Comparison of ENCODE assay signal across 31 mouse cellular contexts in the genomic region with DNA sequence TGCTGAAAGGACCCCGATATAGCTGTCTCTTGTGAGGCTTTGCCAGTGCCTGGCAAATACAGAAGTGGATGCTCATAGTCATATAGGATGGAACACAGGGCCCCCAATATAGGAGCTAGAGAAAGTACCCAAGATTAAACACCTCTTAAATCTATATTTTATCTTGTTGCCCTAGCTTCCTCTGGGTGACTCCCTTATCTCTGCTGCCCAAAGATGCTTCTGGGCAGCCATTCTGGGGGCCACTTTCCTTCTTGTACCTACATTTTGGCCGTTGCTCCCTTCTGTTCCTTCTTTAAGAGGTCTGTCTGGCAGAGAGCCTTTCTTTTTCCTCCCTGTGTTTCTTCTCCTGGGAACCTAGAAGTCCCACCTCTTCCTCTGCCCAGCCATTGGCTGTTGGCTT. TPM values are rescaled to one million over a fixed set of nuclear protein-coding genes. Genes with fewer than 3 reads are reported as not detected.
DNase-seq lines count a peak whose midpoint lies in the region; ATAC-seq and TF ChIP-seq lines count a peak whose summit lies in the region.
"Had no signal": no experiment of that assay in that cellular context is flagged by ENCODE, and none has a peak within 500 bp of the region (broad histone marks: within the 10 kb centered on the region; RNA-seq: fewer than 3 reads in every experiment).

No protein-coding gene starts in this region.

- 70% methylated on average over 2 of the region's 2 CpGs for WGBS in liver, embryonic 11.5 days
- WGBS in liver, embryonic 14.5 days (ENCODE audit: insufficient replicate concordance), result 46% methylated on average over 2 of the region's 2 CpGs
- 41% methylated on average over 2 of the region's 2 CpGs for WGBS in liver, embryonic 16.5 days (ENCODE audit: insufficient replicate concordance)

- DNase-seq in liver, embryonic 11.5 days (ENCODE audit: low spot score), result no peak
- no peak for DNase-seq in liver
- DNase-seq in G1E (ENCODE audit: low spot score), result no peak
- DNase-seq in liver, embryonic 14.5 days (ENCODE audit: low read depth in 3 of 3, low spot score in 3 of 3), result no peak
- no peak for DNase-seq in embryo, embryonic 10 days (ENCODE audit: low spot score)
- DNase-seq in ovary, postnatal 36 days (ENCODE audit: low spot score), result no peak
- DNase-seq in cerebellum, postnatal 36 days, result no peak
- DNase-seq: adrenal gland, adult 2 months; adrenal gland, postnatal 10 days; adrenal gland, postnatal 25 days; B cell, adult 2 months; cerebellum, adult 11 months; cerebellum, adult 18-20 months; cerebellum, adult 8-10 months; cerebellum, adult 9-11 months; cerebellum, postnatal 14 days; embryo, embryonic 11 days had no signal

- peak; percentile 63; the same call in 1 of the 2 replicates for ATAC-seq in liver, embryonic 11.5 days (replicated peaks; ENCODE audit: low FRiP score)
- ATAC-seq in G1E (ENCODE audit: extremely low read depth, insufficient number of reproducible peaks, low FRiP score, poor library complexity, severe bottlenecking), result peak; percentile 54
- peak; percentile 67; the same call in 1 of the 2 replicates for ATAC-seq in liver, embryonic 14.5 days (ENCODE audit: insufficient read depth)
- ATAC-seq in liver, embryonic 16.5 days (ENCODE audit: low read depth), result 0 out of 2 replicates have a peak, but pooled peaks have one; percentile 43
- ATAC-seq: CD4-positive, CD25-positive, alpha-beta regulatory T cell, adult 4 months; forebrain, embryonic 14.5 days; forebrain, embryonic 16.5 days had no signal

- H3K4me3 ChIP-seq in liver, embryonic 11.5 days (ENCODE audit: low read depth, low read length), result no peak overlapping the region
- H3K4me3 ChIP-seq in G1E (ENCODE audit: low read depth, low read length), result no peak overlapping the region
- no peak overlapping the region for H3K4me3 ChIP-seq in liver, embryonic 14.5 days (ENCODE audit: insufficient read depth in 1 of 2, low read depth in 2 of 2, low read length in 2 of 2)
- no peak overlapping the region for H3K4me3 ChIP-seq in liver, embryonic 16.5 days (ENCODE audit: low read depth, low read length)
- H3K4me3 ChIP-seq: embryonic facial prominence, embryonic 13.5 days; embryonic facial prominence, embryonic 15.5 days; erythroblast, embryonic 14.5 days; forebrain, embryonic 10.5 days; forebrain, embryonic 12.5 days had no signal

- H3K27ac ChIP-seq in liver, embryonic 11.5 days (ENCODE audit: low read depth, low read length), result no peak overlapping the region
- H3K27ac ChIP-seq in liver, embryonic 14.5 days, result no peak overlapping the region
- H3K27ac ChIP-seq in liver, embryonic 16.5 days (ENCODE audit: low read length), result no peak overlapping the region
- H3K27ac ChIP-seq: embryonic facial prominence, embryonic 13.5 days; embryonic facial prominence, embryonic 15.5 days; forebrain, embryonic 10.5 days; forebrain, embryonic 12.5 days had no signal

- no peak for TF ChIP-seq CTCF in G1E (IDR thresholded peaks at IDR 0.05; ENCODE audit: low read depth, low read length)
- TF ChIP-seq CTCF in liver, embryonic 14.5 days (IDR thresholded peaks at IDR 0.05; ENCODE audit: low read depth), result no peak

- no peaks in the 10 kb centered on the region for H3K36me3 ChIP-seq in liver, embryonic 11.5 days (ENCODE audit: control insufficient read depth, insufficient read depth, low read length)
- H3K36me3 ChIP-seq in G1E (replicated peaks), result peaks cover 4% of the 10 kb centered on the region
- H3K36me3 ChIP-seq in liver, embryonic 14.5 days (replicated peaks; ENCODE audit: control insufficient read depth, insufficient read depth, low read depth), result no peaks in the 10 kb centered on the region
- H3K36me3 ChIP-seq in liver, embryonic 16.5 days (ENCODE audit: control insufficient read depth, insufficient read depth), result no peaks in the 10 kb centered on the region
- H3K36me3 ChIP-seq: embryonic facial prominence, embryonic 15.5 days; forebrain, embryonic 12.5 days had no signal

- H3K9me3 ChIP-seq in liver, embryonic 11.5 days (ENCODE audit: control insufficient read depth, low read length), result no peaks in the 10 kb centered on the region
- H3K9me3 ChIP-seq in G1E (replicated peaks), result no peaks in the 10 kb centered on the region
- H3K9me3 ChIP-seq in liver, embryonic 14.5 days (ENCODE audit: control insufficient read depth, low read length), result no peaks in the 10 kb centered on the region
- H3K9me3 ChIP-seq in liver, embryonic 16.5 days (replicated peaks; ENCODE audit: control insufficient read depth, low read length), result no peaks in the 10 kb centered on the region
- H3K9me3 ChIP-seq: embryonic facial prominence, embryonic 13.5 days; embryonic facial prominence, embryonic 15.5 days; forebrain, embryonic 10.5 days; forebrain, embryonic 12.5 days had no signal

- H3K4me2 ChIP-seq in liver, embryonic 11.5 days, result peak overlapping the region; percentile 37; the same call in 1 of the 2 replicates
- H3K4me2 ChIP-seq in liver, embryonic 14.5 days (ENCODE audit: low read depth), result peak overlapping the region; percentile 33
- no peak overlapping the region for H3K4me2 ChIP-seq in liver, embryonic 16.5 days (ENCODE audit: low read depth, low read length)
- H3K4me2 ChIP-seq: embryonic facial prominence, embryonic 13.5 days; embryonic facial prominence, embryonic 15.5 days; forebrain, embryonic 12.5 days had no signal

- H3K27me3 ChIP-seq in liver, embryonic 11.5 days (replicated peaks; ENCODE audit: control insufficient read depth, insufficient read depth, low read length), result no peaks in the 10 kb centered on the region
- no peaks in the 10 kb centered on the region for H3K27me3 ChIP-seq in G1E (ENCODE audit: insufficient read depth, low read length)
- no peaks in the 10 kb centered on the region for H3K27me3 ChIP-seq in liver, embryonic 14.5 days (ENCODE audit: control insufficient read depth, insufficient read depth, low read length)
- no peaks in the 10 kb centered on the region for H3K27me3 ChIP-seq in liver, embryonic 16.5 days (ENCODE audit: control insufficient read depth, insufficient read depth, low read depth, low read length)
- H3K27me3 ChIP-seq: CH12.LX; embryonic facial prominence, embryonic 13.5 days; embryonic facial prominence, embryonic 15.5 days; forebrain, embryonic 12.5 days had no signal

- TF ChIP-seq EP300 in liver, embryonic 14.5 days (IDR thresholded peaks at IDR 0.05; ENCODE audit: low read depth), result 0 out of 2 replicates have a peak, but pooled peaks have one; percentile 18

- H3K9ac ChIP-seq in liver, embryonic 11.5 days (ENCODE audit: low read depth, low read length), result no peak overlapping the region
- no peak overlapping the region for H3K9ac ChIP-seq in liver, embryonic 14.5 days (replicated peaks)
- H3K9ac ChIP-seq in liver, embryonic 16.5 days (ENCODE audit: low read depth, low read length), result no peak overlapping the region
- H3K9ac ChIP-seq: embryonic facial prominence, embryonic 13.5 days; embryonic facial prominence, embryonic 15.5 days; forebrain, embryonic 12.5 days had no signal

- peaks cover 7% of the 10 kb centered on the region for H3K4me1 ChIP-seq in liver, embryonic 11.5 days (replicated peaks; ENCODE audit: control insufficient read depth, insufficient read depth, low read length)
- H3K4me1 ChIP-seq in G1E (ENCODE audit: insufficient read depth, low read depth, low read length), result peaks cover 7% of the 10 kb centered on the region
- peaks cover 12 to 22% of the 10 kb centered on the region in 2 experiments for H3K4me1 ChIP-seq in liver, embryonic 14.5 days (replicated peaks; ENCODE audit: control insufficient read depth in 2 of 2, insufficient read depth in 2 of 2, low read length in 1 of 2)
- peaks cover 6% of the 10 kb centered on the region for H3K4me1 ChIP-seq in liver, embryonic 16.5 days (ENCODE audit: control insufficient read depth, low read depth, low read length)
- H3K4me1 ChIP-seq: embryonic facial prominence, embryonic 13.5 days; embryonic facial prominence, embryonic 15.5 days; forebrain, embryonic 10.5 days; forebrain, embryonic 12.5 days had no signal

RNA-seq across cellular contexts. Expression of gene Mthfd2l, which starts 14.5 kb away (rescaled TPM):
- 22.4 and 23.1 TPM in 2 replicates for polyA plus RNA-seq in liver, embryonic 11.5 days (2014; fragmentation: Nextera tagmentation; extraction: Ambion mirVana)
- 6.6 and 12.9 TPM in 2 replicates for total RNA-seq in G1E (2014; fragmentation: Nextera tagmentation)
- total RNA-seq in G1E (2017), result 12.8 and 16.0 TPM in 2 replicates
- polyA plus RNA-seq in G1E (2012), result 12.4 and 18.0 TPM in 2 replicates
- 3.7 and 4.4 TPM in 2 replicates for polyA plus RNA-seq in liver, embryonic 14.5 days (2012; rRNA removed)
- 9.1 and 9.2 TPM in 2 replicates for polyA plus RNA-seq in liver, embryonic 14.5 days (2014; fragmentation: Nextera tagmentation; extraction: Ambion mirVana)
- polyA plus RNA-seq in liver, embryonic 16.5 days (2015; fragmentation: Nextera tagmentation; extraction: Ambion mirVana), result 4.8 and 5.8 TPM in 2 replicates
- total RNA-seq: MEL had no signal

RNA-seq across cellular contexts. Expression of gene Cxcl2, which starts 41.8 kb away (rescaled TPM):
- 0.22 TPM in 1 of 2 replicates, not detected in the other for polyA plus RNA-seq in liver, embryonic 11.5 days (2014; fragmentation: Nextera tagmentation; extraction: Ambion mirVana)
- total RNA-seq in G1E (2014; fragmentation: Nextera tagmentation), result 0.90 and 1.7 TPM in 2 replicates
- total RNA-seq in G1E (2017), result 0.23 and 0.98 TPM in 2 replicates
- not detected in 2 replicates for polyA plus RNA-seq in G1E (2012)
- polyA plus RNA-seq in liver, embryonic 14.5 days (2012; rRNA removed), result 0.03 and 0.24 TPM in 2 replicates
- polyA plus RNA-seq in liver, embryonic 14.5 days (2014; fragmentation: Nextera tagmentation; extraction: Ambion mirVana), result not detected in 2 replicates
- not detected in 2 replicates for polyA plus RNA-seq in liver, embryonic 16.5 days (2015; fragmentation: Nextera tagmentation; extraction: Ambion mirVana)
- total RNA-seq: adrenal gland, postnatal 25 days; MEL had no signal
- polyA plus RNA-seq: brain, embryonic 14.5 days; cortical plate, adult 2 months; embryonic facial prominence, embryonic 11.5 days; embryonic facial prominence, embryonic 13.5 days; embryonic facial prominence, embryonic 15.5 days; forebrain, embryonic 10.5 days; forebrain, embryonic 12.5 days; forebrain, embryonic 14.5 days; forebrain, embryonic 16.5 days had no signal

RNA-seq across cellular contexts. Expression of gene Cxcl1, which starts 54.4 kb away (rescaled TPM):
- polyA plus RNA-seq in liver, embryonic 11.5 days (2014; fragmentation: Nextera tagmentation; extraction: Ambion mirVana), result 0.84 TPM in 1 of 2 replicates, not detected in the other
- total RNA-seq in G1E (2014; fragmentation: Nextera tagmentation) (not detected in 2 replicates), G1E (2017) (0.82 TPM in 1 of 2 replicates, not detected in the other)
- polyA plus RNA-seq in G1E (2012), result not detected in 2 replicates
- 1.5 and 2.5 TPM in 2 replicates for polyA plus RNA-seq in liver, embryonic 14.5 days (2012; rRNA removed)
- 1.8 and 5.9 TPM in 2 replicates for polyA plus RNA-seq in liver, embryonic 14.5 days (2014; fragmentation: Nextera tagmentation; extraction: Ambion mirVana)
- polyA plus RNA-seq in liver, embryonic 16.5 days (2015; fragmentation: Nextera tagmentation; extraction: Ambion mirVana), result 1.4 and 1.5 TPM in 2 replicates
- total RNA-seq: CH12.LX, MEL had no signal
- polyA plus RNA-seq: CD4-positive, CD25-positive, alpha-beta regulatory T cell, adult 4 months; erythroblast, embryonic 14.5 days; forebrain, embryonic 10.5 days; forebrain, embryonic 12.5 days; forebrain, embryonic 16.5 days had no signal
